Mouse (Mus musculus) liver, embryonic 14.5 days (tissue): ENCODE measurements around the gene Macf1.

Experiments used
- CTCF ChIP-seq: IDR thresholded peaks from 2 replicates; pipeline ENCODE4 v1.5.1; 2016; ENCODE audit warnings: antibody characterized with exemption, low read depth, control low read depth
- EP300 ChIP-seq: IDR thresholded peaks from 2 replicates; pipeline ENCODE4 v1.6.1; 2016; ENCODE audit warnings: antibody characterized with exemption, low read depth

DNA sequence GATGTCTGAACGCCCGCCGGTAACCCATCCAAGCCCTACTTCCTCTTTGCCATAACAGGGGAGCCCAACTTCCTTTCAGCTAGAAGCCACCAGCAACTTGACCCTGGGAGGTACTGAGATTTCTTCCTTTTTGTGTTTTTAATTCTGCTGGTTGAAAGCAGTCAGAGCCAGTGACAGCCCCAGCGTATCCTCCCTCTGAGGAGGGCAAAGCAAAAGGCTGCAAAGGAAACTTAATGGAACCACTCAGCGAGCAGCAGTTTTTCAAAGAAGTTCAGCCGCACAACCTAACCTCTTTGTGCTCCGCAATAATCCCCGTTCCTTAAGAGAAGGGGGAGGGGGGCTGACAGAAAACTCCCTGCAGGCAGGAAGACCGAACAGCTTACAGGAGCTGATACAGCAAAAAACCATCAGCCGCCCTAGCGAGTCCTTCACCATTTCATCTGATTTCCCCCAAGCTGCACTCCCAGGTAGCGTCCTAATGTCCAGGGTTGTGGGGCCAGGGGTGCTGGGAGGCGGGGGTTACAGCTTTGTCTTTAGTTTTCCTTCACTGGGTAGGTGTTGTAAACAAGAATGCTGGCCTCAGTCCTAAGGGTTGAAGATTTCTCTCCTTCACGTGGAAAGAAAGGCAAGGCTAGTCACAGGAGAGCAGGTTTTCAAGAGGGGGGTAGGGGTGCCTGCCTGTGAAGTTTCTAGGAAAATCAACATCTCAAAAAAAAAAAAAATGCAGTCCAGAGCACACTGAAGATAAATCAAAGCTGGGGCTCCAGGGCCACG is 21.1 kb downstream of the Macf1 start:
- TF ChIP-seq CTCF (no peak), EP300 (no peak)
